Mouse (Mus musculus): Measurements from ENCODE around the gene Fam185a.

The Fam185a gene

GRCm38 (mm10) chr5:21424614-21425602, at the start of gene Fam185a, which contains the start of gene Ccdc146:
Gene Fam185a (plus strand): TSS chr5:21424958.
Gene Ccdc146 (minus strand): TSS chr5:21424677.
- peak; percentile 90 to 95 for DNase-seq

- DNase-seq: no peak
These were observed 47.8 kb upstream of the Fam185a start for GRCm38 (mm10) chr5:21376935-21377334.

- no peak for DNase-seq
These were observed 46.4 kb upstream of the Fam185a start for GRCm38 (mm10) chr5:21378397-21378796.

- DNase-seq: no peak
These were observed 42.8 kb upstream of the Fam185a start for GRCm38 (mm10) chr5:21381986-21382385.

GRCm38 (mm10) chr5:21382678-21383077, 42.1 kb upstream of the Fam185a start:
- no peak for DNase-seq

GRCm38 (mm10) chr5:21383392-21384251, 41.1 kb upstream of the Fam185a start:
- DNase-seq: no peak

- DNase-seq: no peak
These were observed 40.4 kb upstream of the Fam185a start for GRCm38 (mm10) chr5:21384252-21384960.

GRCm38 (mm10) chr5:21384976-21385375, 39.8 kb upstream of the Fam185a start:
- DNase-seq: no peak

- no peak for DNase-seq
These were observed 38.3 kb upstream of the Fam185a start for GRCm38 (mm10) chr5:21386432-21386831.

GRCm38 (mm10) chr5:21387340-21387739, 37.4 kb upstream of the Fam185a start:
- DNase-seq: no peak

GRCm38 (mm10) chr5:21388855-21389254, 35.9 kb upstream of the Fam185a start:
- DNase-seq: no peak

- DNase-seq: no peak
These were observed 33.0 kb upstream of the Fam185a start for GRCm38 (mm10) chr5:21391616-21392384.

GRCm38 (mm10) chr5:21394562-21394961, 30.2 kb upstream of the Fam185a start:
- no peak for DNase-seq

GRCm38 (mm10) chr5:21395205-21395840, 29.4 kb upstream of the Fam185a start:
- no peak for DNase-seq

- no peak for DNase-seq
These were observed 13.5 kb upstream of the Fam185a start for GRCm38 (mm10) chr5:21411261-21411666.

- DNase-seq: no peak
These were observed 12.7 kb upstream of the Fam185a start for GRCm38 (mm10) chr5:21412056-21412455.

GRCm38 (mm10) chr5:21413322-21413721, 11.4 kb upstream of the Fam185a start:
- no peak for DNase-seq

GRCm38 (mm10) chr5:21414116-21414820, 10.5 kb upstream of the Fam185a start:
- DNase-seq: no peak

GRCm38 (mm10) chr5:21418613-21419012, 6.1 kb upstream of the Fam185a start:
- no peak for DNase-seq

GRCm38 (mm10) chr5:21420609-21421008, 4.1 kb upstream of the Fam185a start:
- no peak for DNase-seq

GRCm38 (mm10) chr5:21426666-21427065, 1.9 kb downstream of the Fam185a start:
- DNase-seq: no peak

Data from cerebellum, postnatal 25 days (tissue).